Mouse (Mus musculus) liver, postnatal 0 days (tissue): Measurements from ENCODE around the gene Tex38.

ENCODE experiments used
- CTCF ChIP-seq: sonication (generic); IDR thresholded peaks from 2 replicates; pipeline ENCODE4 v1.5.1; 2016; ENCODE audit warnings: antibody characterized with exemption, low read depth
- EP300 ChIP-seq: IDR thresholded peaks from 2 replicates; pipeline ENCODE4 v1.6.1; 2016; ENCODE audit warnings: antibody characterized with exemption, low read depth, mild to moderate bottlenecking

DNA sequence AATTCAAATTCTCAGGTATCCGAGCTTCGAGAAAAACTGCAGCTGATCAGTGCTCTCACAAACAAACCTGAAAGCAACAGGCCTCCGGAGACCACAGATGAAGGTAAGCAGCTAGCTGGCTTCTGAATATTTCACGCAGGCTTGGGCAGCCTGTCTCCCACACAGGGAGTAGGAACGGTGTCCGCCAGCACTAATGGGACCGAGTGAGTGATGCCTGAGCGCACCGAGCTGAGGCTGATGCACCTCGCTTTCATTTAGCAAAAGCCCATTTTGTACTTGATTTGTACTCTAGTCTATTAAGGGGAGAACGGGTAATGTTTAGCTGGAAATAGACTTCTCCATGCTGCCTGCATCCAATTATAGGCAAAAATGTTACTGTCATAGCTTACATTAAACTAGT, 16.2 kb downstream of the Tex38 start:
- TF ChIP-seq CTCF (no peak), EP300 (no peak)
